Mouse (Mus musculus): ENCODE data around the gene Togaram1.

DNA sequence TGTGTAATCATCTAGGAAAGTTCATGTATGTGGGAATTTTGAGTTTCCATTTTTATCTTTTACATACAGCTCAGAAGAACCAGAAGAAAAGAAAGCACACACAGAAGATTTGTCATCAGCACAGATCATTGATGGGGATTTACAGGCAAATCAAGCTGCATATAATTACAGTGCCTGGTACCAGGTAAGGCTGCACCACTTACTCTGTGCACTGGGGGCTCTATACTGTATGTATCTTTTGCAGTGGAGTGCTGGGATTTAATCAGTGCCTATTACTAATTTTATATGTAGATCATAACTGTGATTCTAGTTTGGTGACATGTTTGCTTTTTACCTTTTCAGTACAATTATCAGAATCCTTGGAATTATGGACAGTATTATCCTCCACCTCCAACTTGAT, 95.5 kb downstream of the Togaram1 start:
- no peak for TF ChIP-seq GATA1 (IDR thresholded peaks at IDR 0.05; ENCODE audit: borderline replicate concordance, low read length)
- TF ChIP-seq FLI1 (IDR thresholded peaks at IDR 0.05; ENCODE audit: low read length): no peak
